Mouse (Mus musculus): ENCODE measurements around the gene Cyp2j12. TPM values are rescaled to one million over a fixed set of nuclear protein-coding genes. Genes with fewer than 3 reads are reported as not detected.

Gene Cyp2j12
- polyA plus RNA-seq, 1 experiment from 2014 or later = not detected

GRCm38 (mm10) chr4:96077261-96078125, 63.5 kb downstream of the Cyp2j12 start, which contains the start of gene Cyp2j13:
Gene Cyp2j13 (minus strand): TSS chr4:96077546.
- ATAC-seq = peak; percentile 93
- Histone ChIP-seq H3K27ac (no peak within 1 kb of the TSS), H3K27me3 (no peaks in the 10 kb centered on the region), H3K9me3 (no peaks in the 10 kb centered on the region), H3K4me2 (replicated peaks) (peak within 1 kb of the TSS; percentile 52), H3K4me1 (replicated peaks) (peaks cover 10% of the 10 kb centered on the region), H3K36me3 (no peaks in the 10 kb centered on the region), H3K9ac (replicated peaks) (0 out of 2 replicates have a peak within 1 kb of the TSS, but pooled peaks have one; percentile 36), H3K4me3 (replicated peaks) (peak within 1 kb of the TSS; percentile 21)
- 6% methylated on average over 19 of the region's 20 CpGs for WGBS

GRCm38 (mm10) chr4:96062045-96062444, 78.9 kb downstream of the Cyp2j12 start:
- Histone ChIP-seq H3K4me2 (replicated peaks) (no peak overlapping the region), H3K27ac (no peak overlapping the region), H3K4me1 (replicated peaks) (no peaks in the 10 kb centered on the region), H3K9me3 (no peaks in the 10 kb centered on the region; the same call in 1 of the 2 replicates), H3K27me3 (no peaks in the 10 kb centered on the region), H3K4me3 (replicated peaks) (no peak overlapping the region), H3K9ac (replicated peaks) (no peak overlapping the region), H3K36me3 (no peaks in the 10 kb centered on the region)
- WGBS = 87% methylated on average over 2 of the region's 2 CpGs
- ATAC-seq = no peak

GRCm38 (mm10) chr4:96060106-96060505, 80.8 kb downstream of the Cyp2j12 start:
- H3K9me3 ChIP-seq = no peaks in the 10 kb centered on the region; the same call in 1 of the 2 replicates
- H3K36me3 ChIP-seq = no peaks in the 10 kb centered on the region
- ATAC-seq = no peak
- H3K4me2 ChIP-seq (replicated peaks) = no peak overlapping the region
- no peak overlapping the region for H3K4me3 ChIP-seq (replicated peaks)
- H3K27ac ChIP-seq = no peak overlapping the region
- H3K4me1 ChIP-seq (replicated peaks) = no peaks in the 10 kb centered on the region
- H3K27me3 ChIP-seq = no peaks in the 10 kb centered on the region
- 99% methylated on average over 2 of the region's 2 CpGs for WGBS
- H3K9ac ChIP-seq (replicated peaks) = no peak overlapping the region

Other genes starting within 250 kb of the Cyp2j12 start
- 51.6 and 58.9 TPM in 2 replicates for gene Hook1, start 173.9 kb downstream of the Cyp2j12 start, polyA plus RNA-seq (2015; fragmentation: Nextera tagmentation; extraction: Ambion mirVana)
- gene Cyp2j13, start 63.6 kb downstream of the Cyp2j12 start, polyA plus RNA-seq (2015; fragmentation: Nextera tagmentation; extraction: Ambion mirVana) = not detected in 2 replicates
- gene Cyp2j7, start 95.5 kb upstream of the Cyp2j12 start, polyA plus RNA-seq (2015; fragmentation: Nextera tagmentation; extraction: Ambion mirVana) = not detected in 2 replicates
- not detected in 2 replicates for gene Cyp2j11, start 207.5 kb upstream of the Cyp2j12 start, polyA plus RNA-seq (2015; fragmentation: Nextera tagmentation; extraction: Ambion mirVana)

All from midbrain, embryonic 13.5 days (tissue).